Mouse (Mus musculus): ENCODE measurements at regions not wholly inside any gene's neighbourhood (a gene's known extent, or its start where the extent isn't known, plus 50 kb on each side); places are given as distances from the start of the nearest gene placed in this dataset.

DNA sequence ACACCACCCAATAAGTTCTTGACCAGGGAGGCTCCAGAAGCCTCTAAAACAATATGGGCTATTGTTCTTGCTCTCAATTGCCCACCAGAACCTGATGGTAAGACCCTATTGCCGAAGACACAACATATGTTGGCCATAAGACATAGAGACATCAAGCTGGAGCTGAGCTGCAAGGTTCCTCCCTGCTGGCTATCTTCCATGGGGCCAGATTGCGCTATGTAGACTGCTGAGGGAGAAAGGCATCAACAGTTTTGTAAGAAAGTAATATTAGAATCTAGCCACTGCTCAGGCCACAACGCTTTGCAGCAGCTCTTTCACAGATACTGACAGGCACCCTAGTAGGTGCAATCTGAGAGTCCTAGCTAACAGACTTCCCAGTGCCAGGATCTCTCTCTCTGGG lies 144.2 kb downstream of the Erv3 start:
- TF ChIP-seq CTCF (IDR thresholded peaks at IDR 0.05): no peak
- TF ChIP-seq POLR2A (IDR thresholded peaks at IDR 0.05; ENCODE audit: insufficient read depth, low read depth, low read length): no peak
